Mouse (Mus musculus) testis, adult 2 months (tissue): ENCODE data around the gene Fkbp8. TPM values are rescaled to one million over a fixed set of nuclear protein-coding genes. Genes with fewer than 3 reads are reported as not detected.

ENCODE experiments used
- H3K27ac ChIP-seq: fragments of 200-500 bp; 2 replicates; pipeline ENCODE4 v1.5.1; 2012; ENCODE audit warnings: low read depth, low read length; ENCODE audit not compliant: control insufficient read depth, insufficient read depth
- H3K27me3 ChIP-seq: fragments of 200-500 bp; 2 replicates; pipeline ENCODE4 v1.6.1; 2012; ENCODE audit warnings: mild to moderate bottlenecking, low read length, moderate library complexity; ENCODE audit not compliant: control insufficient read depth, insufficient read depth
- H3K36me3 ChIP-seq: fragments of 200-500 bp; 2 replicates; pipeline ENCODE4 v1.6.1; 2012; ENCODE audit warnings: mild to moderate bottlenecking, low read length; ENCODE audit not compliant: control insufficient read depth, insufficient read depth
- H3K4me1 ChIP-seq: fragments of 200-500 bp; 2 replicates; pipeline ENCODE4 v1.6.1; 2012; ENCODE audit warnings: low read length; ENCODE audit not compliant: control insufficient read depth, insufficient read depth
- H3K4me3 ChIP-seq: fragments of 200-500 bp; 2 replicates; pipeline ENCODE4 v1.5.1; 2012; ENCODE audit warnings: low read depth, mild to moderate bottlenecking, low read length, moderate library complexity, mixed read lengths; ENCODE audit not compliant: control insufficient read depth
- CTCF ChIP-seq: fragments of 200-500 bp; IDR thresholded peaks from 2 replicates; pipeline ENCODE4 v1.5.1; 2012; ENCODE audit warnings: low read depth, mild to moderate bottlenecking, inconsistent platforms, low read length, moderate library complexity; ENCODE audit not compliant: control insufficient read depth, insufficient read depth, insufficient replicate concordance
- POLR2A ChIP-seq: fragments of 200-500 bp; IDR thresholded peaks from 2 replicates; pipeline ENCODE4 v1.6.1; 2012; ENCODE audit warnings: low read depth, mild to moderate bottlenecking, inconsistent platforms, low read length, moderate library complexity; ENCODE audit not compliant: control insufficient read depth
- polyA plus RNA-seq: library from polyadenylated mRNA; depleted of rRNA; stranded (reverse); fragments of >200 nt; gene quantifications from 2 replicates; pipeline ENCODE4 v1.2.3, GENCODE M21; 2012

Fkbp8 gene
- polyA plus RNA-seq, 1 experiment, result 179 TPM

GRCm38 (mm10) chr8:70563763-70564387, 36.4 kb downstream of the Fkbp8 start:
- H3K27me3 ChIP-seq, result no peaks in the 10 kb centered on the region
- H3K36me3 ChIP-seq, result no peaks in the 10 kb centered on the region
- TF ChIP-seq CTCF, result no peak
- no peak for TF ChIP-seq POLR2A
- H3K27ac ChIP-seq, result no peak overlapping the region
- peaks cover 14% of the 10 kb centered on the region for H3K4me1 ChIP-seq
- H3K4me3 ChIP-seq, result no peak overlapping the region

DNA sequence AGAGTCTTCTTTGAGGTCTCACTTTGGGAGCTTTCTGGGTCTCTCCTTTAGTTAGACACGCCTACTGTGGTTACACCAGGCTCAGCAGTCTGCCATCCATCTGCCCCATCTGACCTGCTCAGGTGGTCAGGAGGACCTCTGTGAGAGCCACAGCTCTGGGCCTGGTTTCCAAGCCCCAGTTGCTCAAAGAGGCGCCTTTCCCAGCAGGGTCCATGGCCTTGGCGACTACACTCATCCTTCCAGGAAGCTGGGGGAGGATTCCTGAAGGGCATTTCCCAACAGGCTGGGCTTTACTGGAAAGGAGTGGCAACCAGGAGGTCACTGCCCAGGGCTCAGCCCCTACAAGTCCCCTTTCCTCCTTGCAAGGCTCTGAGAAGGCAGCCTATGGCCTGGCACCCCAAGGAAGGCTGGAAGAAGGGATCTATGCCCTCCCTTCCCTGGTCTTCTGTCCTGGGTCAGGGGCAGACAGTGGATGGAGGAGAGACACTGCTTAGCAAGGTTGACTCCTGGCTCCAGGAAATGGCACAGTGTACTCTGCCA, 37.2 kb downstream of the Fkbp8 start:
- peak overlapping the region; percentile 29; the same call in 1 of the 2 replicates for H3K27ac ChIP-seq

DNA sequence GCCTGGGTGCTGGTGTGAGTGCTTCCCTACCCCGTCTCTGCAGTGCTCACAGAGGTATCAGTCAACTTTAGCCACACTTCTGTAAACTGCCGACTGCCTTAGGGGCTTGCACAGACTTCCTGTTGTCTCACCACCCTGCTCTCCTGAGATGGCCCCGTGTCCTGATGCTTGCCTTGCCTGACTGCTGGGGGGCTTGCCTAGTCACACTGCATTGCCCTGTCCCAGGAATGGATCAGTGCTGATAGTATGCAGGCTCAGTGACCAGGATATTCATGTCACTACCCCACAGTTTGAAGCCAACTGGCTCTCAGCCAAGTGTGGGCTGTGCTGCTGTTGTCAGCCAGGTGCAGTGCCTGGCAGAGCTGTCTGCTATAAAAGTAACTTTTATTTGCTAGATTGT, 38.0 kb downstream of the Fkbp8 start:
- no peak overlapping the region for H3K27ac ChIP-seq
- TF ChIP-seq CTCF (no peak), POLR2A (no peak)
- no peaks in the 10 kb centered on the region for H3K36me3 ChIP-seq
- H3K4me1 ChIP-seq, result peaks cover 11% of the 10 kb centered on the region
- H3K27me3 ChIP-seq, result no peaks in the 10 kb centered on the region
- no peak overlapping the region for H3K4me3 ChIP-seq

More for the DNA sequence above, 37.2 kb downstream of the Fkbp8 start:
- Histone ChIP-seq H3K27me3 (no peaks in the 10 kb centered on the region), H3K36me3 (no peaks in the 10 kb centered on the region), H3K4me1 (peaks cover 12% of the 10 kb centered on the region), H3K4me3 (no peak overlapping the region)
- TF ChIP-seq POLR2A, result no peak
- no peak for TF ChIP-seq CTCF

DNA sequence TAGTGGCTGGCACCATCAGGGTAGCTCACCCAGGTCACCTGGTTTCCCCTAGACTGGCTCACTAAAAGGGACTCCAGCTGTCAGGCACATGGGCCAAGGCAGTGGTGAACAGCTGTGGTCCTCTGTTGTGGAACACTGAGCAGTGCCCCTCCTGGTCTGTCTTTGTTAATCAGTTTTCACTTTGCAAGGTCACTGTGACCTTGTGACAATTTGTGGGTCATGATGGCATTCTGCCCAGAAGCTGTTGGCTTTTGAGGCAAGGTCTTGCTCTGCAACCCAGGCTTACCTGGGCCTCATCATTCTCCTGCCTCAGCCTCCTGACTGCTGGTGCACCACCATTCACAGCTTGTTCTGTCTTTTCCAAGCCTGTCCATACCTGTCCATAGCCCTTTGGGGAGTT, 42.8 kb downstream of the Fkbp8 start:
- H3K4me3 ChIP-seq, result no peak overlapping the region
- H3K27ac ChIP-seq, result no peak overlapping the region
- H3K36me3 ChIP-seq, result no peaks in the 10 kb centered on the region
- no peaks in the 10 kb centered on the region for H3K27me3 ChIP-seq
- TF ChIP-seq POLR2A, result no peak
- no peak for TF ChIP-seq CTCF
- H3K4me1 ChIP-seq, result peaks cover 3% of the 10 kb centered on the region

- no peak for TF ChIP-seq CTCF
- no peak for TF ChIP-seq POLR2A
- Histone ChIP-seq H3K4me3 (no peak overlapping the region), H3K4me1 (no peaks in the 10 kb centered on the region; the same call in 1 of the 2 replicates), H3K27ac (no peak overlapping the region), H3K36me3 (no peaks in the 10 kb centered on the region), H3K27me3 (no peaks in the 10 kb centered on the region)
Observed at GRCm38 (mm10) chr8:70570990-70571389, 43.5 kb downstream of the Fkbp8 start.

- no peak overlapping the region for H3K27ac ChIP-seq
- no peaks in the 10 kb centered on the region; the same call in 1 of the 2 replicates for H3K4me1 ChIP-seq
- TF ChIP-seq CTCF (no peak), POLR2A (no peak)
- H3K36me3 ChIP-seq, result peaks cover 2% of the 10 kb centered on the region; the same call in 1 of the 2 replicates
- no peaks in the 10 kb centered on the region for H3K27me3 ChIP-seq
- H3K4me3 ChIP-seq, result no peak overlapping the region
Observed at GRCm38 (mm10) chr8:70574302-70574701, 46.8 kb downstream of the Fkbp8 start.

GRCm38 (mm10) chr8:70574915-70575314, 47.4 kb downstream of the Fkbp8 start:
- Histone ChIP-seq H3K27ac (peak overlapping the region; percentile 22; the same call in 1 of the 2 replicates), H3K4me1 (no peaks in the 10 kb centered on the region; the same call in 1 of the 2 replicates), H3K4me3 (no peak overlapping the region), H3K27me3 (no peaks in the 10 kb centered on the region), H3K36me3 (peaks cover 2% of the 10 kb centered on the region; the same call in 1 of the 2 replicates)
- no peak for TF ChIP-seq POLR2A
- TF ChIP-seq CTCF, result no peak

DNA sequence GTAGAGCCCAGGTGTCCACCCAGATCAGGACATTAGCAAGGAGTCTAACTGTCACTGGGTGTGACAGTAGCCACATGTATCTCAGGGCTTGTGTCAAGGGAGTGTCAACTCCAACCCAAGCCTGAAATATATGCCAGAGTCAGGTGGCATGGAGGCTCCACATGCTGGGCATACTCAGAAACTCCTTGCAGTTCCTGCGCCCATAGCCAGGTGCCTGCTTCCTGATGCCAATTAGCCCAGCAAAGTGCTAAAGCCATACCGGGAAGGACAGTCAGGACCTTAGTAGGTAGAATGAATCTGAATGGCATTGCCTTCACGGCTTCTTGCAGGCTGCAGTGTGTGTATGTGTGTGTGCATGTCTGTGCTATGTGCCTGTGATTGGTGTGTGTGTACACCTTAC, 49.7 kb downstream of the Fkbp8 start:
- TF ChIP-seq POLR2A, result no peak
- TF ChIP-seq CTCF, result no peak
- Histone ChIP-seq H3K4me3 (peak overlapping the region; percentile 61), H3K27me3 (no peaks in the 10 kb centered on the region), H3K4me1 (no peaks in the 10 kb centered on the region), H3K27ac (no peak overlapping the region), H3K36me3 (peaks cover 2% of the 10 kb centered on the region)
